ENCODE assay signal across 8 mouse cellular contexts in genomic region chr11:120629911-120630310, GRCm38 (mm10). TPM values are rescaled to one million over a fixed set of nuclear protein-coding genes. Genes with fewer than 3 reads are reported as not detected.
A peak's percentile ranks its signal among the peaks of the same experiment; 100 is the strongest.
DNase-seq lines count a peak whose midpoint lies in the region; ATAC-seq and TF ChIP-seq lines count a peak whose summit lies in the region.
"Had no signal": no experiment of that assay in that cellular context is flagged by ENCODE, and none has a peak within 500 bp of the region (broad histone marks: within the 10 kb centered on the region; RNA-seq: fewer than 3 reads in every experiment).

No protein-coding gene starts in this region.

- WGBS in hindbrain, postnatal 0 days = 34% methylated on average over 7 of the region's 7 CpGs
- WGBS in liver, embryonic 14.5 days (ENCODE audit: insufficient replicate concordance) = 0% methylated on average over 7 of the region's 7 CpGs
- 13% methylated on average over 7 of the region's 7 CpGs for WGBS in spleen, adult 2 months

- in situ Hi-C loops in CH12.LX (cut with MboI; ENCODE audit: low pct_ligation_motif_present, low pct_unique_long_range_greater_than_20kb, low sequenced_read_pairs) = loop anchor here (10.0 kb wide), 1 partner anchor 55 kb away; no protein-coding TSS in a partner anchor

- H3K27ac ChIP-seq in CH12.LX (ENCODE audit: insufficient read depth, low read depth) = peak overlapping the region; percentile 74
- H3K27ac ChIP-seq in gastrocnemius, adult 2 months = peak overlapping the region; percentile 98
- peak overlapping the region; percentile 41; the same call in 1 of the 2 replicates for H3K27ac ChIP-seq in hindbrain, postnatal 0 days
- peak overlapping the region; percentile 99 for H3K27ac ChIP-seq in liver, embryonic 14.5 days
- H3K27ac ChIP-seq in spleen, adult 2 months (ENCODE audit: insufficient read depth, low read length) = peak overlapping the region; percentile 80

- no peak for TF ChIP-seq EP300 in CH12.LX (IDR thresholded peaks at IDR 0.05; ENCODE audit: low read length)
- TF ChIP-seq EP300 in liver, embryonic 14.5 days (IDR thresholded peaks at IDR 0.05; ENCODE audit: low read depth) = peak; percentile 41; the same call in 1 of the 2 replicates

- dilution Hi-C loops in CH12.LX (cut with MboI; ENCODE audit: extremely low pct_ligation_motif_present, extremely low pct_unique_long_range_greater_than_20kb, low sequenced_read_pairs) = no loop called here

- no peak for TF ChIP-seq CTCF in CH12.LX (conservative IDR thresholded peaks at IDR 0.05 in 1 of 2, IDR thresholded peaks at IDR 0.05 in 1 of 2; ENCODE audit: low read depth in 2 of 2, low read length in 2 of 2)
- TF ChIP-seq CTCF in gastrocnemius, adult 2 months (IDR thresholded peaks at IDR 0.05) = no peak
- TF ChIP-seq CTCF in hindbrain, postnatal 0 days (IDR thresholded peaks at IDR 0.05; ENCODE audit: low read depth) = no peak
- TF ChIP-seq CTCF in liver, embryonic 14.5 days (IDR thresholded peaks at IDR 0.05; ENCODE audit: low read depth) = no peak
- no peak for TF ChIP-seq CTCF in spleen, adult 2 months (IDR thresholded peaks at IDR 0.05; ENCODE audit: extremely low read depth, insufficient read depth, insufficient read length, insufficient replicate concordance)

- no peak for TF ChIP-seq POLR2A in CH12.LX (IDR thresholded peaks at IDR 0.05; ENCODE audit: low read depth, low read length)
- no peak for TF ChIP-seq POLR2A in spleen, adult 2 months (IDR thresholded peaks at IDR 0.05; ENCODE audit: low read depth, low read length)

- H3K4me1 ChIP-seq in CH12.LX (ENCODE audit: control insufficient read depth in 1 of 2, insufficient read depth in 2 of 2) = peaks cover 42 to 73% of the 10 kb centered on the region in 2 experiments
- H3K4me1 ChIP-seq in hindbrain, postnatal 0 days (ENCODE audit: insufficient read depth, low read length) = peaks cover 22% of the 10 kb centered on the region
- H3K4me1 ChIP-seq in liver, embryonic 14.5 days (replicated peaks; ENCODE audit: control insufficient read depth in 2 of 2, insufficient read depth in 2 of 2, low read length in 1 of 2) = peaks cover 41 to 55% of the 10 kb centered on the region in 2 experiments
- H3K4me1 ChIP-seq in spleen, adult 2 months (ENCODE audit: control insufficient read depth, insufficient read depth, insufficient read length) = peaks cover 51% of the 10 kb centered on the region

- H3K79me2 ChIP-seq in CH12.LX (replicated peaks; ENCODE audit: control insufficient read depth, extremely low read depth, insufficient read depth, poor library complexity, severe bottlenecking) = peaks cover 39% of the 10 kb centered on the region

- DNase-seq in CH12.LX (ENCODE audit: extremely low read depth) = no peak
- DNase-seq in R1 (ENCODE audit: low read depth, low spot score) = peak; percentile 50
- DNase-seq in gastrocnemius, adult 2 months = peak; percentile 87
- DNase-seq in hindbrain, postnatal 0 days (ENCODE audit: low spot score) = no peak
- DNase-seq in liver, embryonic 14.5 days (ENCODE audit: low read depth in 3 of 3, low spot score in 3 of 3) = peak; percentile 77 to 78 (median 78)
- no peak for DNase-seq in spleen, adult 2 months (ENCODE audit: low read depth in 1 of 2, low spot score in 2 of 2)
- DNase-seq in retina, postnatal 1 day = no peak

- peaks cover 22 to 34% of the 10 kb centered on the region in 2 experiments for H3K36me3 ChIP-seq in CH12.LX (replicated peaks in 1 of 2; ENCODE audit: control insufficient read depth in 1 of 2, insufficient read depth in 1 of 2, low read length in 1 of 2)
- H3K36me3 ChIP-seq in hindbrain, postnatal 0 days (ENCODE audit: insufficient read depth, low read length) = 0 out of 2 replicates have a peak, but pooled peaks cover 5% of the 10 kb centered on the region
- H3K36me3 ChIP-seq in liver, embryonic 14.5 days (replicated peaks; ENCODE audit: control insufficient read depth, insufficient read depth, low read depth) = peaks cover 9% of the 10 kb centered on the region
- 0 out of 2 replicates have a peak, but pooled peaks cover 1% of the 10 kb centered on the region for H3K36me3 ChIP-seq in spleen, adult 2 months (ENCODE audit: control insufficient read depth, insufficient read depth, low read length)

- H3K9me3 ChIP-seq in CH12.LX (replicated peaks; ENCODE audit: low read length) = no peaks in the 10 kb centered on the region
- H3K9me3 ChIP-seq in hindbrain, postnatal 0 days (ENCODE audit: low read length) = no peaks in the 10 kb centered on the region
- no peaks in the 10 kb centered on the region for H3K9me3 ChIP-seq in liver, embryonic 14.5 days (ENCODE audit: control insufficient read depth, low read length)

- H3K27me3 ChIP-seq in CH12.LX (replicated peaks) = no peaks in the 10 kb centered on the region
- H3K27me3 ChIP-seq in hindbrain, postnatal 0 days (ENCODE audit: insufficient read depth, low read length) = no peaks in the 10 kb centered on the region
- no peaks in the 10 kb centered on the region for H3K27me3 ChIP-seq in liver, embryonic 14.5 days (ENCODE audit: control insufficient read depth, insufficient read depth, low read length)
- H3K27me3 ChIP-seq in spleen, adult 2 months (ENCODE audit: control insufficient read depth, insufficient read depth, low read length) = no peaks in the 10 kb centered on the region

- H3K4me2 ChIP-seq in CH12.LX (ENCODE audit: insufficient read depth, low read depth, poor library complexity, severe bottlenecking) = peak overlapping the region; percentile 87
- H3K4me2 ChIP-seq in hindbrain, postnatal 0 days (ENCODE audit: low read depth, low read length) = 0 out of 2 replicates have a peak overlapping the region, but pooled peaks have one; percentile 25
- peak overlapping the region; percentile 75 for H3K4me2 ChIP-seq in liver, embryonic 14.5 days (ENCODE audit: low read depth)

- no peak for ATAC-seq in hindbrain, postnatal 0 days
- peak; percentile 50 for ATAC-seq in liver, embryonic 14.5 days (ENCODE audit: insufficient read depth)

- no peak for TF ChIP-seq RAD21 in CH12.LX (IDR thresholded peaks at IDR 0.05; ENCODE audit: low read depth, low read length)

- H3K4me3 ChIP-seq in CH12.LX (replicated peaks in 1 of 3; ENCODE audit: low read depth in 2 of 3, low read length in 2 of 3, poor library complexity in 1 of 3) = peak overlapping the region; percentile 12 to 74 (median 20)
- peak overlapping the region; percentile 69 for H3K4me3 ChIP-seq in gastrocnemius, adult 2 months
- no peak overlapping the region for H3K4me3 ChIP-seq in hindbrain, postnatal 0 days (ENCODE audit: low read length)
- H3K4me3 ChIP-seq in liver, embryonic 14.5 days (ENCODE audit: insufficient read depth in 1 of 2, low read depth in 2 of 2, low read length in 2 of 2) = peak overlapping the region; percentile 64 to 89
- H3K4me3 ChIP-seq in spleen, adult 2 months (ENCODE audit: extremely low read depth, insufficient read depth, insufficient read length) = peak overlapping the region; percentile 56

- intact Hi-C loops in gastrocnemius, adult 2 months (cut with DNase I) = no loop called here

- H3K9ac ChIP-seq in CH12.LX (ENCODE audit: insufficient read depth, low read depth) = peak overlapping the region; percentile 96
- no peak overlapping the region; the same call in 1 of the 2 replicates for H3K9ac ChIP-seq in hindbrain, postnatal 0 days (replicated peaks; ENCODE audit: low read length)
- H3K9ac ChIP-seq in liver, embryonic 14.5 days (replicated peaks) = peak overlapping the region; percentile 99

RNA-seq across cellular contexts. Expression of gene Mafg, which starts 3.5 kb away (rescaled TPM):
- total RNA-seq in CH12.LX (2012; rRNA removed) (26.4 and 29.3 TPM in 2 replicates), CH12.LX (2014; rRNA removed) (14.6 and 17.0 TPM in 2 replicates)
- 62.1 and 63.7 TPM in 2 replicates for polyA plus RNA-seq in CH12.LX (2012; ENCODE audit: insufficient read length, low read depth)
- total RNA-seq in gastrocnemius, adult 2 months (2021) = 10 to 100 TPM; 53.1 to 68.2 TPM
- total RNA-seq in hindbrain, postnatal 0 days (2014; rRNA removed) = 35.9 and 39.3 TPM in 2 replicates
- 36.5 and 38.9 TPM in 2 replicates for polyA plus RNA-seq in hindbrain, postnatal 0 days (2015; fragmentation: Nextera tagmentation; extraction: Ambion mirVana)
- polyA plus RNA-seq in liver, embryonic 14.5 days (2012; rRNA removed) = 29.5 and 30.9 TPM in 2 replicates
- 20.9 and 25.9 TPM in 2 replicates for polyA plus RNA-seq in liver, embryonic 14.5 days (2014; fragmentation: Nextera tagmentation; extraction: Ambion mirVana)
- 29.9 and 31.3 TPM in 2 replicates for polyA plus RNA-seq in spleen, adult 2 months (2012; rRNA removed)

RNA-seq across cellular contexts. Expression of gene Sirt7, which starts 4.9 kb away (rescaled TPM):
- total RNA-seq in CH12.LX (2012; rRNA removed) = 75.2 and 87.1 TPM in 2 replicates
- 71.7 and 74.4 TPM in 2 replicates for total RNA-seq in CH12.LX (2014; rRNA removed)
- polyA plus RNA-seq in CH12.LX (2012; ENCODE audit: insufficient read length, low read depth) = 84.4 and 91.3 TPM in 2 replicates
- 1 to 10 TPM; 4.1 to 4.7 TPM for total RNA-seq in gastrocnemius, adult 2 months (2021)
- total RNA-seq in hindbrain, postnatal 0 days (2014; rRNA removed) = 30.8 and 32.8 TPM in 2 replicates
- polyA plus RNA-seq in hindbrain, postnatal 0 days (2015; fragmentation: Nextera tagmentation; extraction: Ambion mirVana) = 32.3 and 38.3 TPM in 2 replicates
- 27.6 and 30.8 TPM in 2 replicates for polyA plus RNA-seq in liver, embryonic 14.5 days (2012; rRNA removed)
- polyA plus RNA-seq in liver, embryonic 14.5 days (2014; fragmentation: Nextera tagmentation; extraction: Ambion mirVana) = 22.0 and 26.3 TPM in 2 replicates
- polyA plus RNA-seq in spleen, adult 2 months (2012; rRNA removed) = 119 and 139 TPM in 2 replicates

RNA-seq across cellular contexts. Expression of gene Pcyt2, which starts 12.2 kb away (rescaled TPM):
- total RNA-seq in CH12.LX (2012; rRNA removed) = 166 and 175 TPM in 2 replicates
- total RNA-seq in CH12.LX (2014; rRNA removed) = 149 and 154 TPM in 2 replicates
- polyA plus RNA-seq in CH12.LX (2012; ENCODE audit: insufficient read length, low read depth) = 155 and 158 TPM in 2 replicates
- total RNA-seq in gastrocnemius, adult 2 months (2021) = 10 to 100 TPM; 30.6 to 39.2 TPM
- total RNA-seq in hindbrain, postnatal 0 days (2014; rRNA removed) = 120 and 142 TPM in 2 replicates
- 125 and 143 TPM in 2 replicates for polyA plus RNA-seq in hindbrain, postnatal 0 days (2015; fragmentation: Nextera tagmentation; extraction: Ambion mirVana)
- 127 and 135 TPM in 2 replicates for polyA plus RNA-seq in liver, embryonic 14.5 days (2012; rRNA removed)
- 86.2 and 99.6 TPM in 2 replicates for polyA plus RNA-seq in liver, embryonic 14.5 days (2014; fragmentation: Nextera tagmentation; extraction: Ambion mirVana)
- polyA plus RNA-seq in spleen, adult 2 months (2012; rRNA removed) = 139 and 165 TPM in 2 replicates

RNA-seq across cellular contexts. Expression of gene Pycr1, which starts 13.7 kb away (rescaled TPM):
- total RNA-seq in CH12.LX (2012; rRNA removed) = 26.2 and 75.3 TPM in 2 replicates
- total RNA-seq in CH12.LX (2014; rRNA removed) = 18.3 and 21.0 TPM in 2 replicates
- polyA plus RNA-seq in CH12.LX (2012; ENCODE audit: insufficient read length, low read depth) = 27.2 and 32.3 TPM in 2 replicates
- total RNA-seq in gastrocnemius, adult 2 months (2021) = 1 to 10 TPM; 3.5 to 3.8 TPM
- total RNA-seq in hindbrain, postnatal 0 days (2014; rRNA removed) = 9.0 and 9.3 TPM in 2 replicates
- 13.2 and 13.8 TPM in 2 replicates for polyA plus RNA-seq in hindbrain, postnatal 0 days (2015; fragmentation: Nextera tagmentation; extraction: Ambion mirVana)
- 4.0 and 4.3 TPM in 2 replicates for polyA plus RNA-seq in liver, embryonic 14.5 days (2012; rRNA removed)
- 4.8 and 5.1 TPM in 2 replicates for polyA plus RNA-seq in liver, embryonic 14.5 days (2014; fragmentation: Nextera tagmentation; extraction: Ambion mirVana)
- polyA plus RNA-seq in spleen, adult 2 months (2012; rRNA removed) = 7.5 and 8.7 TPM in 2 replicates

RNA-seq across cellular contexts. Expression of gene Myadml2, which starts 18.0 kb away (rescaled TPM):
- total RNA-seq in CH12.LX (2012; rRNA removed) (0.68 and 0.88 TPM in 2 replicates), CH12.LX (2014; rRNA removed) (not detected in 2 replicates)
- polyA plus RNA-seq in CH12.LX (2012; ENCODE audit: insufficient read length, low read depth) = not detected in 2 replicates
- total RNA-seq in gastrocnemius, adult 2 months (2021) = 100 to 1,000 TPM; 109 to 157 TPM
- total RNA-seq in hindbrain, postnatal 0 days (2014; rRNA removed) = 1.4 and 1.5 TPM in 2 replicates
- polyA plus RNA-seq in hindbrain, postnatal 0 days (2015; fragmentation: Nextera tagmentation; extraction: Ambion mirVana) = 1.3 and 1.5 TPM in 2 replicates
- polyA plus RNA-seq in liver, embryonic 14.5 days (2012; rRNA removed) = 0.07 and 0.13 TPM in 2 replicates
- 0.67 and 1.0 TPM in 2 replicates for polyA plus RNA-seq in liver, embryonic 14.5 days (2014; fragmentation: Nextera tagmentation; extraction: Ambion mirVana)
- polyA plus RNA-seq in spleen, adult 2 months (2012; rRNA removed) = 0.83 and 1.5 TPM in 2 replicates
- total RNA-seq: hematopoietic stem cell, adult 5-6 weeks had no signal

Comparison
In these comparisons a context has a peak if more than half of its experiments do, and no peak if none do; other contexts are left out.
1. DNase-seq: peak in R1 (single experiment), gastrocnemius, adult 2 months (single experiment) and liver, embryonic 14.5 days (3 of 3); none in CH12.LX (single experiment), hindbrain, postnatal 0 days (single experiment), spleen, adult 2 months (0 of 2) and retina, postnatal 1 day (single experiment).
2. H3K27ac ChIP-seq: peak in every context shown above with its lines; median percentile 99 in liver, embryonic 14.5 days; 98 in gastrocnemius, adult 2 months; 80 in spleen, adult 2 months; 74 in CH12.LX; 41 in hindbrain, postnatal 0 days.
3. H3K4me2 ChIP-seq: peak in every context shown above with its lines; median percentile 87 in CH12.LX; 75 in liver, embryonic 14.5 days; 25 in hindbrain, postnatal 0 days.